10 mouse cellular contexts compared by ENCODE assay signal in genomic region chr19:9979156-9979555, GRCm38 (mm10). TPM values are rescaled to one million over a fixed set of nuclear protein-coding genes. Genes with fewer than 3 reads are reported as not detected.
DNase-seq lines count a peak whose midpoint lies in the region; ATAC-seq and TF ChIP-seq lines count a peak whose summit lies in the region.
"Had no signal": no experiment of that assay in that cellular context is flagged by ENCODE, and none has a peak within 500 bp of the region (broad histone marks: within the 10 kb centered on the region; RNA-seq: fewer than 3 reads in every experiment).

No protein-coding gene starts in this region.

- DNase-seq in kidney, postnatal 4 days, result no peak
- DNase-seq in T-cell, adult 2 months (ENCODE audit: low spot score), result no peak

- H3K27me3 ChIP-seq in erythroblast, embryonic 14.5 days (ENCODE audit: control insufficient read depth), result no peaks in the 10 kb centered on the region
- H3K27me3 ChIP-seq in kidney, embryonic 15.5 days, result no peaks in the 10 kb centered on the region
- no peaks in the 10 kb centered on the region for H3K27me3 ChIP-seq in E14TG2a.4 (ENCODE audit: insufficient read depth, low read length)
- H3K27me3 ChIP-seq in liver, embryonic 12.5 days (replicated peaks), result no peaks in the 10 kb centered on the region
- H3K27me3 ChIP-seq: hindbrain, embryonic 15.5 days; limb, embryonic 13.5 days had no signal

- H3K27ac ChIP-seq in kidney, embryonic 15.5 days, result 0 out of 2 replicates have a peak overlapping the region, but pooled peaks have one; percentile 49
- peak overlapping the region; percentile 94 for H3K27ac ChIP-seq in liver, embryonic 12.5 days
- H3K27ac ChIP-seq: hindbrain, embryonic 15.5 days; limb, embryonic 13.5 days had no signal

- H3K4me3 ChIP-seq in erythroblast, embryonic 14.5 days (replicated peaks), result peak overlapping the region; percentile 55
- no peak overlapping the region for H3K4me3 ChIP-seq in kidney, embryonic 15.5 days (replicated peaks)
- H3K4me3 ChIP-seq in E14TG2a.4 (replicated peaks; ENCODE audit: low read length), result 0 out of 2 replicates have a peak overlapping the region, but pooled peaks have one; percentile 32
- peak overlapping the region; percentile 19; the same call in 1 of the 2 replicates for H3K4me3 ChIP-seq in liver, embryonic 12.5 days
- H3K4me3 ChIP-seq: hindbrain, embryonic 15.5 days; limb, embryonic 13.5 days had no signal

- H3K9me3 ChIP-seq in erythroblast, embryonic 14.5 days (ENCODE audit: control insufficient read depth, low read length), result no peaks in the 10 kb centered on the region
- no peaks in the 10 kb centered on the region for H3K9me3 ChIP-seq in kidney, embryonic 15.5 days (replicated peaks)
- no peaks in the 10 kb centered on the region for H3K9me3 ChIP-seq in E14TG2a.4 (ENCODE audit: low read length)
- H3K9me3 ChIP-seq in liver, embryonic 12.5 days (replicated peaks), result no peaks in the 10 kb centered on the region
- H3K9me3 ChIP-seq: hindbrain, embryonic 15.5 days; limb, embryonic 13.5 days had no signal

- TF ChIP-seq CTCF in E14TG2a.4 (conservative IDR thresholded peaks at IDR 0.05; ENCODE audit: low read length), result no peak

- H3K4me1 ChIP-seq in erythroblast, embryonic 14.5 days (ENCODE audit: control insufficient read depth), result peaks cover 73% of the 10 kb centered on the region
- H3K4me1 ChIP-seq in kidney, embryonic 15.5 days, result peaks cover 24% of the 10 kb centered on the region
- H3K4me1 ChIP-seq in E14TG2a.4 (replicated peaks; ENCODE audit: low read depth, low read length), result peaks cover 58% of the 10 kb centered on the region
- peaks cover 79% of the 10 kb centered on the region for H3K4me1 ChIP-seq in liver, embryonic 12.5 days

- H3K36me3 ChIP-seq in erythroblast, embryonic 14.5 days (ENCODE audit: control insufficient read depth), result peaks cover 13% of the 10 kb centered on the region
- H3K36me3 ChIP-seq in kidney, embryonic 15.5 days, result peaks cover 3% of the 10 kb centered on the region
- peaks cover 10% of the 10 kb centered on the region for H3K36me3 ChIP-seq in E14TG2a.4 (ENCODE audit: insufficient read depth, low read length)
- H3K36me3 ChIP-seq in liver, embryonic 12.5 days, result peaks cover 8% of the 10 kb centered on the region
- H3K36me3 ChIP-seq: hindbrain, embryonic 15.5 days had no signal

- no peak for ATAC-seq in erythroblast, adult 5-6 weeks (replicated peaks; ENCODE audit: low FRiP score, poor library complexity, severe bottlenecking)
- ATAC-seq in kidney, embryonic 15.5 days (replicated peaks; ENCODE audit: low FRiP score), result no peak
- ATAC-seq in liver, embryonic 12.5 days, result no peak
- no peak for ATAC-seq in CD4-positive, CD25-positive, alpha-beta regulatory T cell, adult 4 months

- no peak overlapping the region for H3K4me2 ChIP-seq in kidney, embryonic 15.5 days
- H3K4me2 ChIP-seq in liver, embryonic 12.5 days, result peak overlapping the region; percentile 65
- H3K4me2 ChIP-seq: hindbrain, embryonic 15.5 days; limb, embryonic 13.5 days had no signal

- H3K9ac ChIP-seq in kidney, embryonic 15.5 days, result no peak overlapping the region
- H3K9ac ChIP-seq in liver, embryonic 12.5 days, result peak overlapping the region; percentile 58
- H3K9ac ChIP-seq: hindbrain, embryonic 15.5 days; limb, embryonic 13.5 days had no signal

- WGBS in kidney, embryonic 15.5 days, result 78% methylated on average over 2 of the region's 2 CpGs
- WGBS in liver, embryonic 12.5 days (ENCODE audit: insufficient replicate concordance), result 77% methylated on average over 2 of the region's 2 CpGs

RNA-seq across cellular contexts. Expression of gene Fth1, which starts 1.2 kb away (rescaled TPM):
- 1,886 and 6,516 TPM in 2 replicates for polyA plus RNA-seq in erythroblast, embryonic 14.5 days (2012)
- 939 and 1,145 TPM in 2 replicates for total RNA-seq in erythroblast, adult 5-6 weeks (2015; ENCODE audit: low replicate concordance)
- 1,067 and 1,257 TPM in 2 replicates for total RNA-seq in erythroblast, adult 5-6 weeks (2017; ENCODE audit: low replicate concordance)
- 1,594 and 1,598 TPM in 2 replicates for polyA plus RNA-seq in kidney, embryonic 15.5 days (2015; fragmentation: Nextera tagmentation; extraction: Ambion mirVana)
- 5,199 and 5,262 TPM in 2 replicates for polyA plus RNA-seq in liver, embryonic 12.5 days (2016; fragmentation: Nextera tagmentation; extraction: Ambion mirVana)
- 1,000 to 10,000 TPM; 2,170 to 2,387 TPM for polyA plus RNA-seq in CD4-positive, CD25-positive, alpha-beta regulatory T cell, adult 4 months (2017; shearing (Covaris generic))

RNA-seq across cellular contexts. Expression of gene Best1, which starts 22.3 kb away (rescaled TPM):
- not detected in 2 replicates for polyA plus RNA-seq in erythroblast, embryonic 14.5 days (2012)
- not detected in 2 replicates for total RNA-seq in erythroblast, adult 5-6 weeks (2015; ENCODE audit: low replicate concordance)
- not detected in 2 replicates for total RNA-seq in erythroblast, adult 5-6 weeks (2017; ENCODE audit: low replicate concordance)
- polyA plus RNA-seq in kidney, embryonic 15.5 days (2015; fragmentation: Nextera tagmentation; extraction: Ambion mirVana), result 1.4 and 1.7 TPM in 2 replicates
- polyA plus RNA-seq in liver, embryonic 12.5 days (2016; fragmentation: Nextera tagmentation; extraction: Ambion mirVana), result 0.17 and 0.32 TPM in 2 replicates
- polyA plus RNA-seq in CD4-positive, CD25-positive, alpha-beta regulatory T cell, adult 4 months (2017; shearing (Covaris generic)), result under 1 TPM; 0.29 to 0.31 TPM

RNA-seq across cellular contexts. Expression of gene Rab3il1, which starts 22.3 kb away (rescaled TPM):
- polyA plus RNA-seq in erythroblast, embryonic 14.5 days (2012), result 90.0 and 90.9 TPM in 2 replicates
- 263 and 307 TPM in 2 replicates for total RNA-seq in erythroblast, adult 5-6 weeks (2015; ENCODE audit: low replicate concordance)
- total RNA-seq in erythroblast, adult 5-6 weeks (2017; ENCODE audit: low replicate concordance), result 530 and 535 TPM in 2 replicates
- 28.0 and 34.3 TPM in 2 replicates for polyA plus RNA-seq in kidney, embryonic 15.5 days (2015; fragmentation: Nextera tagmentation; extraction: Ambion mirVana)
- polyA plus RNA-seq in liver, embryonic 12.5 days (2016; fragmentation: Nextera tagmentation; extraction: Ambion mirVana), result 189 and 191 TPM in 2 replicates
- polyA plus RNA-seq in CD4-positive, CD25-positive, alpha-beta regulatory T cell, adult 4 months (2017; shearing (Covaris generic)), result not detected

Comparison
In these comparisons a context has a peak if more than half of its experiments do, and no peak if none do; other contexts are left out.
1. RNA of gene Rab3il1, which starts 22.3 kb away (polyA plus RNA-seq): 189 to 191 TPM in liver, embryonic 12.5 days, 90.0 to 90.9 TPM in erythroblast, embryonic 14.5 days and 28.0 to 34.3 TPM in kidney, embryonic 15.5 days; not detected in CD4-positive, CD25-positive, alpha-beta regulatory T cell, adult 4 months; every median in the first group is over 10 times any median in the second.